20 mouse cellular contexts compared by ENCODE assay signal in the genomic region with DNA sequence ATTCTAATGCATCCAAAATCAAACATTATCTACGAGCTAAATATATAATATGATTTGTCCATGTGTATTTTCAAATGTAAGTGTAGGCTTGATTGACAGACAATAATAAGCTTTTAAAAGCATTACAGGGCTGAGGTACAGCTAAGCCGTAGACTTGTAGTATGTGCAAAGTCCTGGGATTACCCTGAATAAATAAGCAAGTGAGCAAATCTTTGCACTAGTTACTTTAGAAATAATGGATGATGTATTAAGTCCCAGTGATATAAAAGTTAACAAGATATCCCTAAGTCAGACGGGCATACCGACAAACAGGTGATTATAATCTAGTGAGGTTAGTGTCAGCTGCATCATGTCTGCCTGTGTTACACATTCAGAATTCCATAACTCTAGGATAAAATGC.
"Had no signal": no experiment of that assay in that cellular context is flagged by ENCODE, and none has a peak within 500 bp of the region (broad histone marks: within the 10 kb centered on the region; RNA-seq: fewer than 3 reads in every experiment).

No protein-coding gene starts in this region.

- DNase-seq: lung, adult 2 months; lung, postnatal 14 days; lung, postnatal 36 days; retina, postnatal 1 day; right cerebral cortex, adult 18-20 months; right cerebral cortex, postnatal 25 days; right cerebral cortex, postnatal 4 days; spleen, adult 18-20 months; thymus, adult 18-20 months; thymus, postnatal 14 days; thymus, postnatal 36 days had no signal

- ATAC-seq: lung, postnatal 0 days; midbrain, embryonic 13.5 days; midbrain, embryonic 15.5 days had no signal

- H3K4me1 ChIP-seq: liver, embryonic 15.5 days; lung, embryonic 15.5 days; megakaryocyte, embryonic 14.5 days; midbrain, embryonic 13.5 days; midbrain, embryonic 15.5 days; neural tube, embryonic 12.5 days had no signal

- H3K27me3 ChIP-seq: liver, embryonic 15.5 days; lung, embryonic 15.5 days; megakaryocyte, embryonic 14.5 days; midbrain, embryonic 13.5 days; midbrain, embryonic 15.5 days; neural tube, embryonic 12.5 days had no signal

- H3K9ac ChIP-seq: liver, embryonic 15.5 days; lung, embryonic 15.5 days; midbrain, embryonic 13.5 days; midbrain, embryonic 15.5 days; neural tube, embryonic 12.5 days had no signal

- H3K4me2 ChIP-seq: liver, embryonic 15.5 days; lung, embryonic 15.5 days; midbrain, embryonic 11.5 days; midbrain, embryonic 13.5 days; midbrain, embryonic 15.5 days; neural tube, embryonic 12.5 days had no signal

- H3K36me3 ChIP-seq: liver, embryonic 15.5 days; lung, embryonic 15.5 days; midbrain, embryonic 13.5 days; midbrain, embryonic 15.5 days; neural tube, embryonic 12.5 days had no signal

- H3K27ac ChIP-seq: liver, embryonic 15.5 days; lung, embryonic 15.5 days; macrophage; midbrain, embryonic 13.5 days; midbrain, embryonic 15.5 days; neural tube, embryonic 12.5 days had no signal

- H3K4me3 ChIP-seq: liver, embryonic 15.5 days; lung, embryonic 15.5 days; megakaryocyte, embryonic 14.5 days; midbrain, embryonic 13.5 days; midbrain, embryonic 15.5 days; neural tube, embryonic 12.5 days had no signal

- H3K9me3 ChIP-seq: liver, embryonic 15.5 days; lung, embryonic 15.5 days; megakaryocyte, embryonic 14.5 days; midbrain, embryonic 13.5 days; midbrain, embryonic 15.5 days; neural tube, embryonic 12.5 days had no signal
